Mouse (Mus musculus): ENCODE results near the gene Flvcr2.
"Not testable (repeated sequence)": the region's sequence is repeated elsewhere in the genome, so short reads cannot be mapped to it uniquely, and the experiment has no call there.

Flvcr2 gene

GRCm38 (mm10) chr12:85745827-85746695 is at the start of gene Flvcr2:
TSS of gene Flvcr2 (plus strand) at chr12:85746539.
- peak; percentile 75 for DNase-seq (ENCODE audit: low read depth, low spot score)

GRCm38 (mm10) chr12:85698179-85698578 is 48.2 kb upstream of the Flvcr2 start:
- DNase-seq (ENCODE audit: low read depth, low spot score), result not testable (repeated sequence)

- DNase-seq (ENCODE audit: low read depth, low spot score), result no peak
These were observed 46.0 kb upstream of the Flvcr2 start for GRCm38 (mm10) chr12:85700191-85700841.

GRCm38 (mm10) chr12:85700842-85701223 is 45.5 kb upstream of the Flvcr2 start:
- DNase-seq (ENCODE audit: low read depth, low spot score), result no peak

GRCm38 (mm10) chr12:85702166-85703055 is 43.9 kb upstream of the Flvcr2 start:
- DNase-seq (ENCODE audit: low read depth, low spot score), result no peak

- no peak for DNase-seq (ENCODE audit: low read depth, low spot score)
These were observed 42.8 kb upstream of the Flvcr2 start for GRCm38 (mm10) chr12:85703507-85703906.

GRCm38 (mm10) chr12:85704566-85704965 is 41.8 kb upstream of the Flvcr2 start:
- no peak for DNase-seq (ENCODE audit: low read depth, low spot score)

GRCm38 (mm10) chr12:85705002-85705830 is 41.1 kb upstream of the Flvcr2 start:
- peak; percentile 59 for DNase-seq (ENCODE audit: low read depth, low spot score)

- no peak for DNase-seq (ENCODE audit: low read depth, low spot score)
These were observed 40.4 kb upstream of the Flvcr2 start for GRCm38 (mm10) chr12:85705831-85706530.

- DNase-seq (ENCODE audit: low read depth, low spot score), result no peak
These were observed 39.4 kb upstream of the Flvcr2 start for GRCm38 (mm10) chr12:85706906-85707305.

GRCm38 (mm10) chr12:85707391-85707790 is 38.9 kb upstream of the Flvcr2 start:
- no peak for DNase-seq (ENCODE audit: low read depth, low spot score)

GRCm38 (mm10) chr12:85708556-85708955 is 37.8 kb upstream of the Flvcr2 start:
- no peak for DNase-seq (ENCODE audit: low read depth, low spot score)

- no peak for DNase-seq (ENCODE audit: low read depth, low spot score)
These were observed 35.6 kb upstream of the Flvcr2 start for GRCm38 (mm10) chr12:85710695-85711094.

GRCm38 (mm10) chr12:85712587-85712986 is 33.8 kb upstream of the Flvcr2 start:
- DNase-seq (ENCODE audit: low read depth, low spot score), result no peak

- DNase-seq (ENCODE audit: low read depth, low spot score), result no peak
These were observed 32.2 kb upstream of the Flvcr2 start for GRCm38 (mm10) chr12:85714126-85714525.

- DNase-seq (ENCODE audit: low read depth, low spot score), result no peak
These were observed 21.0 kb upstream of the Flvcr2 start for GRCm38 (mm10) chr12:85725306-85725705.

- no peak for DNase-seq (ENCODE audit: low read depth, low spot score)
These were observed 19.5 kb upstream of the Flvcr2 start for GRCm38 (mm10) chr12:85726729-85727397.

- DNase-seq (ENCODE audit: low read depth, low spot score), result no peak
These were observed 18.2 kb upstream of the Flvcr2 start for GRCm38 (mm10) chr12:85728181-85728580.

GRCm38 (mm10) chr12:85729022-85729944 is 17.1 kb upstream of the Flvcr2 start:
- peak; percentile 69 for DNase-seq (ENCODE audit: low read depth, low spot score)

Data from mesoderm, embryonic 11.5 days (tissue).